Mouse (Mus musculus): ENCODE measurements around the gene Nexn.

DNA sequence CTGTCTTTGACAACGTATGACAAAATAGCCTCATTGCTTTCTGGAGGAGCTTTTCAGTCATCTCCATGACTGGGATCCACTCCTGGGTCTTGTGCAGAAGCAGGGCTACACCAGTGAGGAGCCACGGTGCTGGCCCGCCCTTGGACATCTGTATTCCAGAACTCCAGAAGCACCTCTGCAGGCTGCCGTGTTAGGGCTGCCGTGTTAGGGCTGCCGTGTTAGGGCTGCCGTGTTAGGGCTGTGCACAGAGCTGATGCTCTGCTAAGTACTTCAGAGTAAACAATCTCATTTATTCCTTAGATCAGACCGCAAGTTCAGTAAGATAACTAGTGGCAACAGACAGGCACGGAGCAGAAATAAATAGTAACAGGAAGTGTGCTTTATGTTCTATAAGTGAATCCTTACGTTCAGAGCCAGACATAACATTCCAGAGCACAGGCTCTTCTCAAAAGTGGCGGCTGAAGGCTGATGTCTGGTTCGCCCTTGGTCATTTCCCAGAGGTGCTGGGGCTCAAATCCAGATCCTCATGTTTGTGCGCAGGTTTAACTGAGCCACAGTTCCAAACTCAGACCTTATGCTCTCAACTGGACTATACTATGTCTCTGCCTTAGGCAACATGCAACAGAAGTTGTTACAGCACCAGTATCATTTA lies 27.5 kb upstream of the Nexn start:
- no peak for TF ChIP-seq HCFC1 (IDR thresholded peaks at IDR 0.05; ENCODE audit: borderline replicate concordance, insufficient read depth, low read length)
- no peak for TF ChIP-seq CHD2 (IDR thresholded peaks at IDR 0.05; ENCODE audit: low read depth, low read length)
- no peak for TF ChIP-seq ZNF384 (IDR thresholded peaks at IDR 0.05; ENCODE audit: low read depth, low read length)

Measured in ES-E14 (cell line).